Mouse (Mus musculus) naive thymus-derived CD4-positive, alpha-beta T cell, adult 2 months (primary cell): ENCODE measurements around the gene Lrrc46.

Experiments
- DNase-seq: peaks from one replicate; pipeline ENCODE4 v3.0.0-alpha.2; 2011; ENCODE audit warnings: low read depth

The Lrrc46 gene

DNA sequence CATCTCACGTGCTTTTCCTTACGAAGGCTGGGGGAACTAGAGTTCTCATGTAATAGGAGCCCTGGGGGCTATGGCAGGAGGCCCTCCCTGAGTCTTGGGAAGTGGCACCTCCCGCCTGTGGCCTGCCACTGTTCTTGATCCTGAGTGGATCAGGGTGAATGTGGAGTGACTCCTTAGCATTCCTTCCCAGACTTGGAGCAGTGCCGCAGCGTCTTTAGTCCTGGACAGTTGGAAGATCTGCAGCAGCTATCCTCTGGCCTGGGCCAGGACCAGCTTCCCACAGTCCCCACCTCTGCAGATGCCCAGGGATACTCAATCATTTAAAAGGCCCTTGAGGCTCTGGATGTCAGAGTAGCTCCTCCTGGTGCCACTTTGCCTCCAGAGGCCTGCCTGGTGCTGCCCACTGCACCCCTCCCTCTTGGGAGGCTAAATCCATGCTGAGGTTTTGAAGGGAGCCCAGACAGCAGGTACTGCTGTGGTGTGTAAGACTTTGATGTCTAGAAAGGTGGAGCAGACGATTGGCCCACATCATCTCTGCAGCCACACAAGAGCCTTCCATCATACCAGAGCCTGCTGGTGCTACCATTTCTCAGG lies 8.4 kb upstream of the Lrrc46 start:
- DNase-seq: no peak

DNA sequence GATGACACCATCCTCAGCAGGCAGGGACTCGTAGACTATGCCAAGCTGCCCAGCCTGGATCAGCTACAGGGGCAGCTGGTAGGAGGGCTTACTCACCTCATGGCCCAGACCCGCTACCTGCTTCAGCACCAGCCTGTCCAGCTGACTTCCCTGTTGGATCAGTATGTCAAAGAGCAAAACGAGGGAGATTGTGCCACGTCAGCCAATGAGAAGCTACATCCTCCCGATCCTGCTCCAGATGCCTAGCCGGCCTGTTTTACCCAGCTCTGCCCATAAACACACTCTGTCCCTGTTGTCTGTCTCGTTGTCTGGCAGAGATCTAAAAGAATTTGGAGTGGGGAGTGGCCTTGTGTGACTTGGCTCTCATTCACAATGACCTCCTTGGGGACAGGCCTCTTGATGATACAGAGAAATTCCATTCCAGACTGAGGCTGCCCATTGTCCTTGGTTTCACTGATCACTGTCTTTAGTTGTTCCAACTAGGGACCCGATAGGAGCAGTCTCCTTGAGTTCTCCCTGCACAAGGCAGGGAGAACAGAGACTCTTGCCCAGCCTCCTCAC lies 7.0 kb upstream of the Lrrc46 start:
- DNase-seq: no peak

DNA sequence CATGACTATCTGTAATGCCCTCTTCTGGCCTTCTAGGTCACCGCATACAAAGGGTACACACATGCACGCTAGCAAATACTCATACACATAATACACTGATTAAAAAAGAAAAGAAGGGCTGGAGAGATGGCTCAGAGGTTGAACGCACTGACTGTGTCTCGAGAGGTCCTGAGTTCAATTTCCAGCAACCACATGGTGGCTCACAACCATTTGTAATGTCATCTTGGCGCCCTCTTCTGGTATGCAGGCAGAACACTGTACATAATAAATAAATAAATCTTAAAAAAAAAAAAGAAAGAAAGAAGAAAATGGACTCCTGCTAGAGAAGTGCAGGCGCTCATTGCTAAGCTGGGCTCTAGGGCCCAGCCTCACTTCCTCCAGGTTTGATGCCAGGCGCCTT lies 4.7 kb upstream of the Lrrc46 start:
- DNase-seq: peak; percentile 53

DNA sequence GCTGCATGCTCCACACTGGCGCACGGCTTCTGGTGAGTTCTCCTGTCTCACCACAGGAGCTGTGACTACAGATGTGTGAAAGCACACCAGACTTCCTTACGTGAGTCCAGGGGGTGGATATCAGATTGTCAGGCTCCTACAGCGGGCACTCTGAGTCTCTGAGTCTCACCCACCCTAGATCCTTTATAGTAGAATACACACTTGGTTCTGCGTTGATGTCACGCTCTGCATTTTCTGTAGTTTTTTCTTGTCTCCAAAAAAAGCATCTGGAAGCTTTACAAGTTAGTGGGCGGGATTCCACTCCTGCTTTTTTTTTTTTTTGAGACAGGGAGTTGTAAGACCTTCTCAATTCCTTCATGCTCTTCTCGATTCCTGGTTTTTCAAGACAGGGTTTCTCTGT lies 3.7 kb upstream of the Lrrc46 start:
- no peak for DNase-seq

DNA sequence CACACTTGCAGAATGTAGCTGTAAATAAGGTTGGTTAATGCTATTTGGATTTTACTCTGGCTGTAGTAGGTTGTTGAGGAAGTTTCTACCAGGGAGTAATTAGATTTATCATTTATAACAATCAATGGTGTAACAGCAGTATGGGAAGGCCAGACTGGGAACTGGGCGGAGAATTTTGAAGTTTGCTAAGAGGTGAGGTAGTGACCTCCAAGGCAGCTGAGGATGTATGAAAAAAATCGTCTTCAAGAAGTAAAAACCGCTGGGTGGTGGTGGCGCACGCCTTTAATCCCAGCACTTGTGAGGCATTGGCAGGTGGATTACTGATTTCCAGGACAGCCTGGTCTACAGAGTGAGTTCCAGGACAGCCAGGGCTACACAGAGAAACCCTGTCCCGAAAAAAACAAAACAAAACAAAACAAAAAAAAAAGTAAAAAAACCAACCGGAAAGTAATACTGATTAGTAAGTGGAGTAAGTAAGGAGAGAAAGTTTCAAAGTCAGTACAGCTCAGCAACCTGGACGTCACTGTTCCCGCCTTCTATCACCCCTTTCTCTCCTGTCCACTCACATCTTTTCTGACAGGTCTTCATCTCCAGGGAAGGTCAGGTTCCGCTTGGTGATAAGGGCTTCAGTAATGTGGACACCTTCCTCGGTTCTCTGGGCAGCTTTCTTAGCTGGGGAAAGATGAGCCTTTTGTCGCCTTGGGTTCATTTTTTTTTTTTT lies 746 bp downstream of the Lrrc46 start:
- DNase-seq: no peak

DNA sequence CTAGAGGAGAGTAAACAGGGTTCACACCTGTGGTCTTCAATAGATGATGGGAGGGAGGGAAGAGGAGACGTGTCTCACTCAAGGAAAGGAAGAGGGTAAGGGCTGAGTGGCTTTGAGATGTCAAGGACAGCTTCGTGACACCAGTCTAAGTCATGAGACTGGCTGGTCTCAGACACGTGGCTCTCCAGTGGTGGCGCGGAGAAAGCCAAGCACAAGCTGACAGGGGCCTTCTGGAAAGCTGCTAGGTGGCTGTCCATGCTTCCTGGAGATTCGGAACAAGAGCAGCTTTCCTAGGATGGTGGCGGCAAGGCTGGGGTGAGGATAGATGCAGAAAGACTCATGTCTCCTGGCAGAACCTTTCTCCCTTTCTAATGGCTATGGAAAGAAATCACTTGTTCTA lies 2.3 kb downstream of the Lrrc46 start:
- DNase-seq: no peak

DNA sequence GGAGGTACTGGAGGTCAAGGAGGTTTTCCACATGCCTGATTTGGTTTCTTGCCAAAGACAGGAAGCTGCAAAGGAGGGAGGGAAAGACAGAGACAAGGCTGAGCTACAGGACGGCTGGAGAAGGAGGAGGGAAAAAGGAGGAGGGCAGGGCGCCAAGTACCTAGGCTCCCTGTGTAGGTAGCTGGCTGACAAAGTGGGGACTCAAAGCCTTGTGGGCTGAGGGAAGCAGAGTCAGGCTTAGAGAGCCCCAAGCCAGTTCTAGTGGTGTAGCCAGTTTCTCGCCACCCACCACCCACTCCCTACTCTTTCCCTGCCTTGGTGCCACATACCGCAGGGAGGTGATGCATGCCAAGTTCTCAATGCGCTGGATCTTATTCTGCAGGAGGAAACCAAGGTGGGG lies 5.1 kb downstream of the Lrrc46 start:
- no peak for DNase-seq

DNA sequence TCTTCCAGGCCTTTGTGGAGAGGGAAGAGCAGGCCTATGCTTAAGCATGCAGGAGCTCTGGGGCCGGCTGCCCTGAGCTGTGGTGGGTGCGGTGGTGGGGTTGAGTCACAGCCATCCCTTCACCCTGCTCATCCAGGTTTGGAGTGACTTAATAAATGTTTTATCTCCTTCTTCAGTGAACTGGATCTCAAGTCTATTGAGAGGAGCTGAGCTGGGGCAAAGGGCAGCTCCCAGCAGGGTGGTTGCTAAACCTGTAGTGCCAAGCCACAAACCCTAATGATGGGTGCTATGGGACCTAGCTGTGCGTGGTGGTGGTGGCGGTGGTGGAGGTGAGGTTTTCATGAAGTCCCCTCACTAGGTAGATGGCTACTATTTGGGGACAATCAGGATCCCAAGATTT lies 7.4 kb downstream of the Lrrc46 start:
- DNase-seq: no peak

DNA sequence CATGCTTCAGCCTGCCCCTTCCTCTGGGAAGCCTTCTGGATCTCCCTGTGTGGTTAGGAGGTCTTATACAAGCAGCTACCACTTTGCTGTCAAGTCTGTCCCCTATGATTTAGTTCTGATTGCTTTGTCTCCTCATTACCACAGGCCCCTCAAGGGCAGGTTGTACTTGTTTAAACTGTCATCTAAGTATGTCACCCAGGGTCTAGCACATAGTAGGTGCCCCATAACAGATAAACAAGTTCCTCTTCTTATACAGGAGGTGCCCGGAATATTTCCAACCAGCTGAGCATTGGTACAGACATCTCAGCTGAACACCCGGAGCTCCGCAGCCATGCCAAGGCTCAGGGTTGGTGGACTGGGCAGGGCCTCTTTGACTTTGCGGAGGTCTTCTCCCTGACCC lies 8.7 kb downstream of the Lrrc46 start:
- DNase-seq: no peak

DNA sequence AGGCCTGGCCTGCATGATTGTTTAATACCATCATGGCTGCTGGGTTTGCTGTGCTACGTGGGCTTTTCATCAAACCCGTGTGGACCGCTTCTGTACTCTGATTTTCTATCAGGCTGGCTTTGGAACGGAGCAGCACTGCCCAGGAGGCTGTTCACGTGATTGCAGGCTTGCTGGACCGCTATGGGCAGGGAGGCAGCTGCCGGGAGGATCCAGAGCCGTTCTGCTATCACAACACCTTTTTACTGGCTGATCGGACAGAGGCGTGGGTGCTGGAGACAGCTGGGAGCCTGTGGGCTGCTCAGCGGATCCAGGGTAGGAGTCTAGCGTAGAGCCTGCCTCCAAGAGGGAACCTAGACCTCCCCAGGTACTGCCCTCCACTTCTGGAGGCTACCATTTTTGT lies 9.2 kb downstream of the Lrrc46 start:
- DNase-seq: no peak

DNA sequence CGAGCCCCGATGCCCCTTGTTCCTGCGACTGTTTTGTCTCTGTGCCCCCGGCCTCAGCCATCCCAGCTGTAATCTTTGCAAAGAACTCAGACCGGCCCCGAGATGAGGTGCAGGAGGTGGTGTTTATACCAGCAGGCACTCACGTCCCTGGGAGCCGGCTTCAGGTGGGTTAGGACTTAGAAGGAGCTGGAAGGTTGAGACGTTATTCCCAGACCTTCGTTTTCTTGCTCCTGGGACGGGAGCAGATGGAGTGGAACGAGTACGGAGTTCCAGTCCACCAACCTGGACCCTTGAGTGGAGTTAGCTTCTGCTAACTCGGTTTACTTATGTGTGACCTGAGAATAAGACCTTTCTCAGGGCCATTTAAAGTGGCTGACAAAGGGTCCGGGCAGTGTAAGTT lies 10.8 kb downstream of the Lrrc46 start:
- DNase-seq: no peak

DNA sequence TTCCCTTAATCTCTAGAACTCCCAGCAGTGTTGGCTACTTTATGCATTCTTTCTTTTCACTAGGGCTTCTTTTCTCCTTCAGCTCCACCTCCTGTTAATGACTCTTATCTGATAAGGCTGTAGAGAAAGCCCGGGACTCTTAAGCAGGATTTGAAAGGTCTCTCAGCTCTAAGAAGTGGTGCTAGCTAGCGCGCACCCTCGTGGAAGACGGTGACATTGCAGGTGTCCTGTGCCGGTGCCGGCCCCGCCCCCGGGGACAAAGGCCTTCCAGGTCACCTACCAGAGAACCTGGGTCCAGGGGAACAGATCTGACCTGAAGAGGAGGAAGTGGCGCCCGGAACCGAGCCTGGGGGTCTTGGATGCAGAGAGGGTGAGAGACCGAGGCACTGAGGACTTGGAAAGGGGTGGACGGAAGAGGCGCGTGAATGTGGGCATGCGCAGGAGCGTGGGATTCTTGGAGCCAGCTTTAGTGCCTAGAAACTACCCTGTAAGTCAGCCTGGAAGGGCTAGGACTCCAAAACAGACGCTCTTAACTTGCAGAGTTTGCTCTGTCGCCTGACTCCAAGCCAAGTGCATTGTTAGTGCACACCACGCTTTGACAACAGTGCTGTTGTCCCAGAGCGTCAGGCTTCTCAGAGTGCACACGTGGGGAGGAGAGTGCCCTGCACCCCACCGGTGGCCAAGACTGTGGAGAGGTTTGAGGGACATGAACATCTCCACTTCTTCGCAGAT lies 11.4 kb downstream of the Lrrc46 start, which contains the start of gene Scrn2:
TSS of gene Scrn2 (plus strand) at position 253 of the 732 bp plus-strand sequence.
- DNase-seq: peak; percentile 94

DNA sequence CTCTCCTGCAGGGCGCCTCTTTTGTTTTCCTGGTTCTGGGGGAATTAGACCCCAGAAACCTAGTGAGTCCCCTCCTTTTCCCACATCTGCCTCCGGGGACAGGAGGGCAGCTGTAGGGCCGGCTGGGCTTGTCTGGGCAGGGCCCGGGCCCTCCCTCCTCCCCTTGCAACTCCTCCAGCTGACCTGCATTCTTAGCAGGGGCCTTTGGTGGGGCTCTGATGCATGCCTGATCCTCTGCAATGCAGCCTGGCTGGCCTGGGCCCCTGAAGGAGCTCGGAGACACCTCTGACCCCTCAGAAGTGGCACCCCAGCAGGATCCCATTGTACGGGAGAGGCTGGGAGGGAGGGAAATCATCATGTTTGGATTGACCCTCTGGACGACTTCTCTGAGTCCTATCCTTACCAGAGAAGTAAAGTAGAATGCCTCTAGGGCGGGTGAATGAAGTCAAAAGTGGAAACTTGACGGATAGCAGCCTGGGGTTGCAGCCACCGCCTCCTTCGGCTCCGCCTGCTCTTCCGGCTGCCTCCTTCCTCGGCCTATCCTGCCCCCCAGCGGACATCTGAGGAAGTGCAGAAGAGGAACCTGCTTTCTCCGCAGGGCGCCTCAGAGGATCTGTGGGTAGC lies 15.4 kb downstream of the Lrrc46 start:
- DNase-seq: peak; percentile 96

DNA sequence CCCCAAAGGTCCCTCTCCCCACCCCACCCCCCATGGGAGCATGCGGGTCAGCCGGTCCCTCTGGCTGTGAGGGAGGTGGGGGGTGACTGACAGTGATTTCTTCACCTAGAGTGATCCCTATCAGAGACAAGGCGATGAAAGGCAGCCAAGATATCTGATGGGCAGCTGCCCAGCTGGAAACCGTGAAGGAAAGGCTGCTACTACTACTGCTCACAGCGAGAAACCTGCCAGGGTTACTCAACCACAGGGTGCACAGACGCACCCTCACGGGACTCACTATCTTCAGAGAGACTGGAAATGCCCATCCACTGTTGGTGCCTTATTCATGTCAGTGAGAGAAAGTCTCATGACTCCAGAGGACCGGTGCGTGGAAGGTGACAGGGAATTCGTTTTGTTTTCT lies 16.2 kb downstream of the Lrrc46 start:
- DNase-seq: no peak

DNA sequence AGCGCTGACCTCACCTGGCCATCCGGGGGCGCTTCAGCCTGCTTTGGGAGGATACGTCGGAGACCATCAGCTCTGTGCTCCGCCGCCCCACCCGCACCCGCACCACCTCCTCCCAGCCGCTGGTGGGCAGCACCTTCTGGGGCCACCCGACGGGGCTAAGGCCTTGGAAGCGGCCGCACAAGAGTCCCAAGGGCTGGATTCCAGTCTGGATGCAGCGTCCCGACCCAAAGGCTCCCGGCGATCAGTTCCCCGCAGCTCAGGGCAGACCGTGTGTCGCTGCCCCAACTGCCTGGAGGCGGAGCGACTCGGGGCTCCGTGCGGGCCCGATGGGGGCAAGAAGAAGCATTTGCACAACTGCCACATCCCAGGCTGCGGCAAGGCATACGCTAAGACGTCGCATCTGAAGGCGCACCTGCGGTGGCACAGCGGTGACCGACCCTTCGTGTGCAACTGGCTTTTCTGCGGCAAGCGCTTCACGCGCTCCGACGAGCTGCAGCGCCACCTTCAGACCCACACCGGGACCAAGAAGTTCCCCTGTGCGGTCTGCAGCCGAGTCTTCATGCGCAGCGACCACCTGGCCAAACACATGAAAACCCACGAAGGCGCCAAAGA lies 19.2 kb downstream of the Lrrc46 start:
- DNase-seq: peak; percentile 92

DNA sequence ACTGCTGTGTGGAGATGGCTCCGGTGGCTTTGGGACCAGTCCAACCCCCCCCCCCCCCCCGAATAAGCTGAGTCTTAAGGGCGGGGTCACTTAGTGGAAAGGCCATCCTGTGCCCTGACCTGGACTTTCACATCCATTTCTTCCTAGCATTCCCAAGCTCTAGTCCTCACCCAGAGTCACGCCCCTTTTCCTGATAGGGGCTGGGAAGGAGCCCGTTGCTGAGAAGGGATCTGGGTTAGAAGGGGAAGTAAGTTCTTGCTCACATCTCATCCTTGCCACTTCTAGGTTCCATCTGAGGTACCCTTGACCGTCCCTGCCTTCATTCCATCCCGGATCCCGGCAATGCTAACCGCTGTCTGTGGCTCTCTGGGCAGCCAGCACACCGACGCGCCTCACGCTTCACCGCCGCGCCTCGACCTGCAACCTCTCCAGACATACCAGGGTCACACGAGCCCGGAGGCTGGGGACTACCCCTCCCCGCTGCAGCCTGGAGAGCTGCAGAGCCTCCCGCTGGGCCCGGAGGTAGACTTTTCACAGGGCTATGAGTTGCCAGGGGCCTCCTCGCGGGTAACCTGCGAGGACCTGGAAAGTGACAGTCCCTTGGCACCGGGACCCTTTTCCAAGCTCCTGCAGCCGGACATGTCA lies 20.0 kb downstream of the Lrrc46 start:
- DNase-seq: no peak

DNA sequence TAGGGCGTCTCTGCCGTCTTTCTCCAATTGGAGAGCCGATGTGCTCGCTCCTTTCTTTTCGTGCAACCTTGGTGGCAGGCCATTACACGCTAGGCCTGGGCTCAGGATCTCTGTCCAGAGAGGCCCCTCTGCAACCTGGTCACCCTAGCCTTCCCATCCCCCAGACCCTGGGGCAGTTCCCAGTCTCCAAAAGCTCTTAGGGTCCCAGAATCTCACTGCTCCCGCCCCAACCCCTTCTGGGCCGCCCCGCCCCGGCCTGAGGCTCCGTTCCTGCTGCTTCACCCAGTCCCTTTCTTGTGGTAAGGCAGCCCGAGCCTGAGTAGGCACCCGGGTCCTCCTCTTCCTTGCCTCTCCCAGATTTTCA lies 21.9 kb downstream of the Lrrc46 start:
- no peak for DNase-seq

DNA sequence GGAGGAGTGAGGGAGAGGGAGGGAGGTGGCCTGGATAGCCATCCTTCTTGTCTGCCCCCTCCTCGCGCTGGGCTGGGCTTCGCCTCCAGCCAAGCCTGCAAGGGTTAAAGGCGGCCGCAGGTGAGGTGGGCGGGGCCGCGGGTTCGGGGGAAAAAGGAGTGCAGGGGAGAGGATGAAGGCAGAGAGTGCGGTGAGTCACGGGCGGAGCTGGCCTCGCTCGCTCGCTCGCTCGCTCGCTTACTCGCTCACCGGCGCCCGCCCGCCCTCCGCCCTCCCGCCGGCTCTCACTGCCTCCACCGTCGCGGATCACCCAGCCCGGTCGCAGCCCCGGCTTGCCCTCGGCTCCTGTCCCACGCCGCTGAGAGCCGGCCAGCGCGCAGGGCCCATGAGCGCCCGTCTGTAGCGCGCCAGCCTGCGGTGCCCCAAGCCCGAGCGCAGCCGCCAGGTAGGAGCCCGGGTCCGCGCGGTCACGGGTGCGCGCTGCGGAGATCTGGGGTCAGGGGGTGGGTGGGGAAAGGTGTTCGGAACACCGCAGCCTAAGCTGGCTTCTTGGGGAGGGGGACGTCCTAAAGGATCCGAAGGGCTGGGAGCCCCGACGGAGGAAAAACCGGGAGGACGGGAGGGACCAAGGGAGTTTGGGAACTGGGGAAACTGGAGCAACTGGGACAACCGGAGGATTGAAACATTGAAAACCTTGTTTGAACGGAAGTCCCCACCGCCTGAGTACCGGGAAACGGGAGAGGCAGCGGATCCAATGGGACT lies 22.4 kb downstream of the Lrrc46 start:
- peak; percentile 70 for DNase-seq

DNA sequence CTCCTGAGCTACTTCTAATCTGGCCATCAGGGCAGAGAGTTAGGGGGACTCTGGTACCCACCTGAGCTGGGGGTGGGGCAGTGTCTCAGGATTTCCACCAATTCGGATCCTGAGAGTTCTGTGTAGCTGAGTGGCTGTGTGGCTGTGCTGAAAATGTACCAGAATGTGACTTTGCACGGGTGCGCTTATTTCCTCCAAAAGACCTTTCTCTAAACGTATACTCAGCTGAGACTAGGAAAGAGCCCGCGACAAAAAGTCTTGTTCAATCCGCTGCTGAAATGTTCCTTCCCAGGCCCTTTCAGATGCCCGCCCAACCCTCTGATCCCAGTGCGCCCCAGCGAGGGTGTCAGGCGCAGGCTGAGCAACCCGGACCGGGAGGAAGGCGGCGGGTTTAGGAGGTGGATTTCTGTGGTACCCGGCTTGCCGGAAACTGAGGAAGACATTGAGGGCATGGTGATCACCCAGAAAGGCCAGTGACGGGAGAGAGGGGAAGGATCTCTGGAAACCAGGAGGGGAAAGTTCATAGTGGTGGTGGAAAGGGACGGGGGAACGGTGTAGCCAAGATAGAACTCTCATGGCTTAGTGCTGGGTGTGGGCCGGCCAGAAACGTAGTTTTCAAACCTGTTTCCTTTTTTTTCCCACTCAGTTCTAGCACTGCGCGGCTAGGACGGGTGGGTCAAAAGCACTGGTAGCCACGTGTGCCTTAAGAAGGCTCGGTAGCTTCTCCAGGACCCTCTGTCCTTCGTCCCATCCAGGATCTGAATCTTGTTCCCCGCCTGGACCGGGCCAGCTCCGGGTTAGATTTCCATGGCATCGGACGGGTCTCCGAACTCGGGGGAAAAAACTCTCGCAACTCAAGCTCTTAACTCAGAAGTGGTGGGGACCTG lies 23.3 kb downstream of the Lrrc46 start:
- DNase-seq: peak; percentile 50

DNA sequence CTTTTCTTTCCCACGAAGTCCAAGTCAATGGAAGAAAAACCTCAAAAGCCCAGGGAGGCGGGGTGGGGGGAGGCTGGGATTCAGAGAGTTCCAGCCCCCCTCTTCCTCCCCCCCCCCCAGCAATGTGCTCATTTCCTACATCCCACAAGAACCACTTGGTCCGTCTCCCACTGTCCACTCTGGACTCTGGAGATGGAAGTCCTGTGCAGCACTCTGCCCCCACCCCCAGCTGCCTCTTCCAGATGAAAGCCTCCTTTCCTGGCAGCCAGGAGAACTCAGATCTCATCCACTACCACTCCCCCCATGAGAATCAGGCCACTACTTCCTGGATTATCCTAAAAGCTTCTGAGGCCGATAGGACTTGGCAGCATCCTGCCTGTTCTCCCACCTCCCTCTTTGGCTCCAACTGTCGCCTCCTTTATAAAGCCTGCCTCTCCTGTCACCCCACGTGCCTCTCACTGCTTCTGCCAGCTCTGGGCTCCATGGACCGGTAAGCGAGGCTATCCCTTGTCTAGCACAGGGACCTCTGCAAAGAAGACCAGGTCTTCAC lies 28.0 kb downstream of the Lrrc46 start, which contains the start of gene Sp6:
TSS of gene Sp6 (plus strand) at position 274 of the 550 bp plus-strand sequence.
- no peak for DNase-seq
